Mouse (Mus musculus): ENCODE data around the gene Slc16a12. TPM values are rescaled to one million over a fixed set of nuclear protein-coding genes. Genes with fewer than 3 reads are reported as not detected.

Gene Slc16a12
- total RNA-seq (2023), result not detected in 2 replicates

DNA sequence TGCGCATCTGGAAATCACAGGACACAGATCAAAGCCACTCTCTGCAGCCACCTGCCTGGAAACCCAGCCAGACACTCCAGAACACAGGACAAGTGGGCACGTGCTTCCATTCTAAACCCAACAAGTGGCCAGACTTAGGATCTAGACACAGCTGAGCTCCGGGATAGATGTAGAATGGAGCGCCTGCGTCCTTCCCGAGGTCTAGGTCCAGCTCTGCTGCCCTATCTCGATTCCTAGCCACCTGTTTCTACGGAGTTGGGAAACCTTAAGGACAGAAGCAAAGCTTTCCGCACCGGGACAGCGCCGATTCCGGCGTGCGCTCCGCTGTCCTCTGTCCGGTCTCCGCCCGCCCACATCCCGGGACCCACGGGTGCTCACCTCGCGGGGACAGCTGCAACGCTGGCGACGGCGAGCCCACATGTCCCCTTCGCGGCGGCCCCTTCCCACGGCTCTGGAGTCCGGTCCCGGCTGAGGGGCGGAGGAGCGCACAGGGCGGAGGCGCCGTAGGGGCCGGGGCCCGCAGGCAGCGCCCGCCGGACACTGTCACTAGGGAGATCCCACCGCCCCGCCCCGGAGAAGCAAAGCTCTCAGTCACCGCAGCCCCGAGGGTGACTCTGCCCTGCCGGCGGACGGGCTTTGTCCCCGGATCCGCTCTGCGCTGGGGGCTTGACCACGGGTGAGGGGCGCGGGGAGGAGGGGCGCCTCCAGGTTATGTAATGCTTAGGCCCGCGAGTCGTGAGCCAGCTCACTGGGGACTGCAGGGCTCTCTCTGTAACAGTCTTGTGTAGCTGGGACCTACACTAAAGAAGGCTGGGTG, at the start of gene Slc16a12:
TSS of gene Slc16a12 (minus strand) at position 602 of the 817 bp plus-strand sequence.

GRCm38 (mm10) chr19:34640623-34641022, 106.5 kb downstream of the Slc16a12 start, which contains the start of the genes Ifit1bl2 and Ifit1:
Gene Ifit1bl2 (minus strand): TSS chr19:34640743.
Gene Ifit1 (plus strand): TSS chr19:34640871.

Other genes starting within 250 kb of the Slc16a12 start
- gene Lipa, start 219.8 kb downstream of the Slc16a12 start, total RNA-seq (2023), result 54.6 and 68.1 TPM in 2 replicates
- gene Ifit2, start 196.6 kb downstream of the Slc16a12 start, total RNA-seq (2023), result 3.1 and 5.1 TPM in 2 replicates
- gene Ifit3, start 163.8 kb downstream of the Slc16a12 start, total RNA-seq (2023), result 4.7 and 15.4 TPM in 2 replicates
- gene Ifit1bl1, start 145.3 kb downstream of the Slc16a12 start, total RNA-seq (2023), result 0.69 and 1.00 TPM in 2 replicates
- 1.6 and 5.9 TPM in 2 replicates for gene Ifit3b, start 139.3 kb downstream of the Slc16a12 start, total RNA-seq (2023)
- gene Ifit1bl2, start 106.5 kb downstream of the Slc16a12 start, total RNA-seq (2023), result 11.5 and 12.0 TPM in 2 replicates
- 2.2 and 7.9 TPM in 2 replicates for gene Ifit1, start 106.4 kb downstream of the Slc16a12 start, total RNA-seq (2023)
- gene Pank1, start 132.2 kb upstream of the Slc16a12 start, total RNA-seq (2023), result 1.2 and 1.3 TPM in 2 replicates
- 23.8 and 26.5 TPM in 2 replicates for gene Kif20b, start 175.1 kb upstream of the Slc16a12 start, total RNA-seq (2023)